Mouse (Mus musculus) megakaryocyte, adult 5-6 weeks (primary cell): ENCODE measurements at regions not wholly inside any gene's neighbourhood (a gene's known extent, or its start where the extent isn't known, plus 50 kb on each side); places are given as distances from the start of the nearest gene placed in this dataset.

Source experiments
- ATAC-seq: 2 replicates; pipeline ENCODE4 v1.8.0; 2016; ENCODE audit warnings: mild to moderate bottlenecking, inconsistent platforms; ENCODE audit not compliant: poor library complexity, severe bottlenecking

DNA sequence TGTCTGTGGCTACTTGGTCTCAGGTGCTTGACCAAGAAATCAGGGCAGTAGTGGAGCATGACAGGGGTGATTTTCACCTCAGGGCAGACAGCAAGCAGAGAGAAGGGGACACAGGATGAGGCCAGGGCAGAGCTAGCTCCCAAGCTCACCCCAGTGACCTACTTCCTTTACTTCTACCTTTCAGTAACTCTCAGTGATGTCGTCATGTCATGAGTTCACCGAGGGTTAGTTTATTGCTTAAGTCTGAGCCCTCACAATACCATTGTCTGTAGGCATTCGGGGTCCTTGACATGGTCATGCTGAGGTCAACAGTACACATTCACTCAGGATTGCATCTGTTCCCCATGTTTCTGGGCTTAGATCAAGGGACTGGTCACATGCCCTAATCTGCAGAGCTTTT lies 108.5 kb downstream of the Cxcl12 start:
- ATAC-seq = no peak

DNA sequence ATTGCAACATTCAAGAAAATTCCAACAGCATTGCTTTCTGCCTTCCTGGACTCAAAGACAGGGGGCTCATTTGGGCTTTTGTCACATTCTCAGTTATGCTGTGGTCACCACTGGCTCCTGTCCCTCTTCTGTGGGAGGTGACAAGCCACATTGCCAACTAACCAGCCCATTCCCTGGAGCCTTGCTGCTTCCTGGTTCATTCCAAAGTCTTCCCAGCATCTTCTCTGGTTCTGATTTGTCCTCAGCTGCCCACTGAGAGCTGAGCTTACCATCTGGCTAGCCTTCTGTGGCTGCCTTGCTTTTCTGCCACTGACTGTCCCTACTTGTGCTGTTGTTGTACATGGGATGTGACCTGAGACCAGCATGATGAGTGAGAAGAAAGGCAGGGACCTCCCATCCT lies 111.0 kb downstream of the Cxcl12 start:
- no peak for ATAC-seq

DNA sequence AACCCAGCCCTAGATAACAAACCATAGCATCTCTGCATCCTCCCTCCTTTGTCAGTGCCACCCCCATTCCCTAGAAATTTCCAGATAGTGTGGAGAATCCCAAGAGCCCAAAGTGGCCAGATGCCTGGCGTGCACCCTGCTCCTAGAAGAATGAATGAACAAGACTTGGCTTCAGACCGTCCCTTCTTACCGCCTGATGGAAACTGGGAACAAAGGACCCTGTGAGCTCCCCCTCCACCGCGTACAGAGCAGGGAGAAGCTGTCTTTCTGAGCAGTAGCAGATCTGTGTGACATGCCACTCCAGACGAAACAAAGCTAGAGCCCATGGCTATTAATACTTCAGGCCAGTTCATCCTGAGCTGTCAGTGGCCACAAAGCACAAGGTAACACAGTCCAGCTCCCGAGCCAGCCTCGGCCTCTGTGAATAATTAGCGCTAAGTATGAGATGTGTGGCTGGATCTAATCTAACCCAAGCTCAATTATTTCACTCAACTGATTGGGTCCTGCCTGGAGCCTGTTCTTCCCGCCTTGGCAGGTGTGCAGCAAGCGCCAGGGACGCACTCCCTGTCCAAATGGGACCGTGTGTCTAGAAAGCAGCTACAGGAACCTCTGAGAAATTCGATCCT lies 111.6 kb downstream of the Cxcl12 start:
- ATAC-seq = no peak

DNA sequence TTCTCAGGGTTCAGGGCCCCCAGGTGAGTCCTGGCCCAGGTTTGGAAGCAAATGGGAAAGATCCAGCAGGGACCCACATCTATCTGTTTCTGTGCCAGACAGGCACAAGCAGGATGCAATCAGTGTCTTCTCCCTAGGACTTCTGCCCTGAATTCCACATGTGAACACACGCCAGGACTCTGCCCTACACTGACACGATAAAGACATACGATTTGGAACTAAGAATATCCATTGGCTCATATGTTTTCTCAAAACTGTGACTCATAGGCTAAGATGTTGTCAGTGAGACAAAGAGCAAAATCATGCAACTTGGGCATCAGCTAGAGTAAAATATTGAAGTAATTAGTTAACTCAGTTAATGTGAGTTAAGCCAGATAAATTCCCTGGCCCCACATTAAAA lies 112.6 kb downstream of the Cxcl12 start:
- ATAC-seq = no peak

DNA sequence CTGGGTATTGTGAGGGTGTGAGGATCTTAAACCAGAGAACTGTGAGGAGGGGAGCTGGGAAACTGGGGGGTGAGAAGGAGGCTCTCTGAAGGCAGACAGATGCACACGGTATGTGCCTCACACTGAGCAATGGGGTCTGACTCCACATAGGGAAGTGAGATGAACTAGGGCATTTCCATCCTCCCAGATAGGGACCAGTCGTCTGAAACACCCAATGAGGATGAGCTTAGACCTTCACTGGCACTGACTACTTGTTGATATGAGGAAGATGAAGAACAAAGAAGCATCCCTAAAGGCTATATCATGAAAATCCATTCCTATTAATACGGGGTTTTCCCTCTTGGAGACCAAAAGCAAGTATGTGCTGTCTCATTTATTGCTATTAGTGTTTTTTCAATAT lies 115.3 kb downstream of the Cxcl12 start:
- no peak for ATAC-seq

DNA sequence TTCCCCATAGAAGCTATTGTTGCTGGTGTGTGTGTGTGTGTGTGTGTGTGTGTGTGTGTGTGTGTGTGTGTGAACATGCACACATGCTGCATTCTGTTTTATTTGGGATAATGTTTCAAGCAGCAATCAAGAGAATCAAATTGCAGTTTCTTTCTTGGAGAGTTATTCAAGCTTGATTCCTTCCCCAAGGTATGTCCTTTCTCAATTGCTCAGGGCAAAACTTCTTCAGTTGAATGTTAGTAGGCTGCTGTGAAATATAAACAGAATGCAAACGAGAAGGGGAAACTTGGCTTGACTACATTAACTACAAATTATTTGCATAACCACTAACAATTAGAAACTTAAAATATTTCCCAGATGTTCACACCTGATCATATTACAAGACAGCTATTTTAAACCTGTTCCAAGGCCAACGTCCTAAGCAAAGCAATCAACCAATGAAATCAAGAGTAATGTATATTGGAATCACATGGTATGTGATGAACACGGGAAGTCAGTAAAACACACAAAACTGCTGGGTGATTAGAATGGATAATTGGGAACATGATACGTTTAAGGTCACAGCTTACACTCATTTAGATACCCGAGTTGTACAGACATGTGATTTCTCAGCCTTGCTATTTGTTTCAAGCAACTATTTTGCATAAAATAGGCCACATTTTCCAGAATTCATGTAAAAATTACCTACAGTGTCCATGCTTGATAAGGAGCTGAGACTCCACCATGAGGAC lies 116.2 kb downstream of the Cxcl12 start:
- ATAC-seq = no peak

DNA sequence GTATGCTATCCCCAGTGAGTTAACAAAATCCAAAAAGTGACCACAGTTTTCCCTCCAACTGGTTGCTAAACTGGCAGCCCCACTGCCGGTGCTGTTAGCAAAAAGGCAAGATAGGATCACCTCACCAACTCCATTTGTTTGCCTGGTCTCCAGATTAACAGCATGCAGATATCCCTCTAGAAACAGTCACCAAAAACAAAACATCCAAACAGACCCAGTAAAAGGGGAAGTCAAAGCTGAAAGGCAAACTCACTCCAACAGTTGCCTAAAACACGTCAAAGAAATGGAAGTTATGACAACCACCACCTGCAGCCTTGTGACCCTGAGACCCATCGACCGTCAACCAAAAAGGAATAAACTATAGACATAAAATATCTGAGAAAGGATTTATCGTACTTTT lies 119.1 kb downstream of the Cxcl12 start:
- ATAC-seq = no peak

DNA sequence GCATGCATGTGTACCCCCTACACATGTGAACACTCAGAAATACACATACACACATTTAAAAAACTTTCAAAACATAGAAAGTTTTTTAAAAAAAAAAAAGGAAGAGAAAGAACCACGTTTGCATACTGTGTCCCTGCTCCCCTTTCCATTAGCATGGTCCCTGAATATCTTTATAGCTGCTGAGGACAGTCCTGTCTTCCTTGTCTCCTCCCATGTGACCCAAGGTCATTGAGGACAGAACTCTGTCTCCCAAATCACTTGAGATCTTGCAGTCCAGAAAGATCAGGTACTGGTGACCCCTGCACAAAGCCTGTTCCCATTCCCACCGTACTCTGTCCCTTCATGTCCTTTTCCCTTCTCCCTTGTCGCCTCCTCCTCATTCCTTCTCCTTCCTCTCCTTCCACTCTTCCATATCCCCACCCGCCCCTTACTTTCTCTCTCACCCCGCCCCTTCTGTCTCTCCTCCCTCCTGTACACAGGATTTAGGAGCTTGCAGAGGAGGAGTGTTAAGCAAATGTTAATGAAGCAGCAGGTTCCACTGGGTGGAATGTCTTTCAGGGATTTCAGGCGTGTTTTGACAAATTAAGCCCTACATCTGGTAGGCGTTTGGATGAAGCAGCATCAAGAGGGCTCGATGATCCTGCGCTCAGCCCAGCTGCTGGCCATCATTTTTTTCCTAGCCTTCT lies 125.6 kb downstream of the Cxcl12 start:
- ATAC-seq = no peak

DNA sequence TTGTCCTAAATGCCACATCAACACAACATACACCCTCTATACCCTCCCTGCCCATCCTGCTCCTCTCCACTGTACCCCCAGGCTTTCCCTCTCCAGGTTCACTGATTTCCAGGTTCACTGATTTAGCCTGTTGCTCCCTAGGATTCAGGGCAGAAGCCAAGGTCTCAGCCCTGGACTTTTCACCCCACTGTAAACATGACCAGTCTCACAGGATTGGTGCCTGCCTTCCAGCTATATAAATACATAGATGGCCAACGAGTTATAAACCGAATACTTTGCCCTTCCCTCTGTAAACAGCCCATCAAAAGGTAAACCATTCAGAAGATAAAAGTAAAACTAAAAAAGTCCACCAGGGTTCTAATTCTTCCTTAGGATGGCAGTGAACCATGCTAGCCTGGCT lies 129.6 kb downstream of the Cxcl12 start:
- no peak for ATAC-seq

DNA sequence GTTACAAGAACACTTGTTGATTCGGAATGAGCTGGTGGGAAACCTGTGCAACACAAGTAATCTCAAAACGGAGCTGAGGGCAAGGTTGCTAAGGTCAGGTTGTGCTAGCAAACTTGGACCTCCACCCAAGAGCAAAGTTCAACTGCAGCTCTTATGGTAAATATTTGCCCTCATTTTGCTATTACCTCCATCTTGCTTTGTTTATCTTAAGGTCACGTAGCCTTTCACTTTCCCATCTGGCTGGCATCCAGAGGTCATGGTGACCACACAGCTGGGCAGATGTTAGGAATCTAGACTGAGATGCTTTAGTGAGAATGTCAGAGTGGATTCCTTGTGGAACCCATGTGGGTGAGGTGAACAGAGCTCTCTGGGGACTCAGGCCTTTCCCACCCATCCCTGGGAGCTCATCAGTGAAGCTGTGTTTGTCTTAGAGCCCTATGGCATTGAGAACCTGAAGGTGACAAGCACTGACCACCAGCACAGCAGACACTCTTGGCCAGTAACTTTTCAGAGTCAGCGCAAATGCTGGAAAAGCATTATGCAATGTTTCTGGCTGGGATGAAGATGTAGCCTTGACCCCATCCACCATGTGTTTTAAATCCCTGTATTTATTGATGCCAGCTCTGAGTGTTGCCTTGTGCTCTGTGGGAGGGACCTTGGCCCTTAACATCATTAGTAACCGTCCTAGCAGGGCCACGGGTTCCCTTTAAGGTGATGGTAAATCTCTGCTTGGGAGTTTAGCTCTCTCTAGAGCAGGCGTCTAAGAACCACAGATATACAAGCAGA lies 131.4 kb downstream of the Cxcl12 start:
- no peak for ATAC-seq

DNA sequence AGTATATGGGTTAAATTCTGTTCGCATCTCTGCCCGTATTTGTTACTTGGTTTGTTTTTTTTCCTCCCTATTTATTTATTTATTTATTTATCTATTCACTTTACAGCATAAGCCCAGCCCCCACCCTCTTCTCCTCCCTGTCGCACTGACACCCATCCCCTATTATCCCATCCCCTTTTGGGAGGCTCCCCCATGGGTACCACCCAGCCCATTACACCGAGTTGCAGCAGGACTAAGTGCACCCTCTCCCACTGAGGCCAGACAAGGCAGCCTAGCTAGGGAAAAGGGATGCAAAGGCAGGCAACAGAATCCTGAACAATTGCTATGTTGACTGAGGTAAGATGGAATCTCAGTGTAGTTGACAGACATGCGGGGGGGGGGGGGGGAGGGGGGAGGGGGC lies 135.0 kb downstream of the Cxcl12 start:
- ATAC-seq = no peak

DNA sequence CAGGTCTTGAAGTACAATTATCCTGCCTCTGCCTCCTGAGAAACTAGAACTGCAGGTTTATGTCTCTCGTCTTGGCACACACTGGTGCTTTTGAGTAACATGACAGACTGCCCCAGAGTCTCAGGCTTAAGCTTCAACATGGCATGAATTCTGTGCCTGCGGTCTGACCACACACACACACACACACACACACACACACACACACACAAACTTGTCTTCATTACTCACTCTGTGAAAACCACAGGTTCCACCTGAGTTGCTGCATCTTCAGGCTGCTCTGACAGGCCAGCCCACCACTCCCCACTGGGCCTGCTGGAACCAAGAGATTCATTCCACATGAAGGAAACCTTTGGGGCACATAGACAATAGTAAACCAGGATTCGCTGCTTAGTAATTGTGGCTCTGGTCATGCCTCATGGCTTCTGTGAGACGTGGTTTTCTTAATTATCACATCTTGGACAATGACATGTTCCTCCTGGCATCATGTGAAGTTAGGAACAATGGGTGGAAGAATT lies 137.5 kb downstream of the Cxcl12 start:
- ATAC-seq = no peak

DNA sequence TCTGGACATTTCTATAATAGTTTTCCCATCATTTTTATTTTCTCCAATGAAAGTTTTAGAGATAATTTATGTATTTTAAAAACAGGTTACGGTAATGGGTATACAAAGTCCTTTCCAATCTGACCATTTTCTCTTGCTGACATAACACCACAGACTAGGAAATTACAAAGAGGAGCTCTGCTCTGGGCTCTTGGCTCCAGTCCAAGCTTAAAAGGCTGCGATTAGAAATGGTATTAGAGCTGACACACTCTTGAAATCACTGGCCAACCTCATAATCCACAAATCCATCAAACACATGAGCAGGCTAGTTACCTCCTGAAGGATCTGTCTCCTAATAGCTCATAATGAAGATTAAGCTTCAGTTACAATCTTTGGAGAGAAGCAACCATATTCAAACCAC lies 140.3 kb downstream of the Cxcl12 start:
- ATAC-seq = no peak

DNA sequence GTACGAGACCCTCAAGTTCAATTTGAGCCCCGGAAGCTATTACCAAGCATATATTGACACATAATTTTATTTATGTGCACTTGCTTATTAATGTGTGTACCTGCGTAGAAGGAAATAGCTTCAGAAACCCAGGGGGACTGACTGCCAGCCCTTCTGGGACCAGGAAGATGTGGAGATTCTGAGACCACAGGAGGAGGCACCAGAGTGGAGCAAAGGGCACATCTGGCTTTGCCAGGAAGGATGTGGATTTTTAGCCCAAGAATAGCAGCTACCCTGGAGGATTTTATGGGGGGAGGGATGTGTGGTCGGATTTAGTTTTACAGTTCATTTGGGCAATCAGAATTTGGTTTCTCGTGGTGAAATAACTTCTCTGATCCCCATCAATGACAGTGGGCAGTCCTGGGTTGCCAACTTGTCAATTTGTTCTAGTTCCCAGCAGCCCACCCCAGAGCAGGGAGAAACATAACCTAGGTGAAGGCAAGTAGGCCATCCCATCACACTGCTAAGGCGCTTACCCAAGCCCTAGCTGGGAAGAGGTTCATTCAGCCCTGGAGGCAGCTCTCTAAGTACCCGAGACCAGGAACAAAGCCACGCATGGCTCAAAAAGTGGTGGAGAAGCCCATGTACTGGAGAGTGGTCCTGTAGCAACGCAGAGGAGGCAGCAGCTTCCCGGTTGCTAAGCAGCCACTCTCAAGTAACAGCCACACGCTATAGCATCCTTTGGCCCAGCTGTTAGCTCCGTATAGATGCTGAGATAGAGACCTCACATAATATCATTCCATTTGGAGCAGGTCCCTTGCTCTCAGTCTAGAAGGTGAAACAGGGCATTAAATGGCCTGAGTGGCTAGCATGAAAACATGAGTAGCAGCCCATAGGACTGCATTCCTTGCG lies 144.8 kb downstream of the Cxcl12 start:
- ATAC-seq = no peak

DNA sequence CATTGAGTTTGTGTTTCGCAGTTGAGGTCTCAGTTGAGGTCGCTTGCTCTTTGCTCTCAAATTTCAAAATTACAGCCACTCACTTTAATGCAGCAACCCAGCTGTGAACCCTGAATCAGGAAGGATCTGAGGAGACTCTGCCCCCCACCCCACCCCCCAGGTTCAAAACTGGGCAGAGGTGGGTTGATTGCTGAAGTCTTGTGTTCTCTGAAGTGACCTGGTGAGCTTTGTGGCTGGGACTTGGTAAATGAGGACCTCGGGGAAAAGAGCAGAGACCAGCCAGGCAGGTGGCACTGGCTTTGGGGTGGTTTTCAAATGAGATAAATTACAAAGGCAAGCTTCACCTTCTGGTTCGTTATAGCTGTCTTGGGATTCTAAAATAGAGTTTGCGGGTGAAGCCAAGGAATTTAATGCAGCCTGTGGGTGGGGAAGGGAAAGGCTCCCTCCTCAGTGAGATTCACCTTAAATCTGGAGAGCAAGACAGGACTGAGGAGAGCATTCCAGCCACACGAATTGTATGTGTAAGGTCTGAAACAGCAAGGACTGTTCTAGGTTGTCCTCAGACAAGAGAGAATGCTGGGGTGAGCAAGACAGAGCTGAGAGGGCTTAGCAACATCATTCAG lies 145.7 kb downstream of the Cxcl12 start:
- ATAC-seq = no peak

DNA sequence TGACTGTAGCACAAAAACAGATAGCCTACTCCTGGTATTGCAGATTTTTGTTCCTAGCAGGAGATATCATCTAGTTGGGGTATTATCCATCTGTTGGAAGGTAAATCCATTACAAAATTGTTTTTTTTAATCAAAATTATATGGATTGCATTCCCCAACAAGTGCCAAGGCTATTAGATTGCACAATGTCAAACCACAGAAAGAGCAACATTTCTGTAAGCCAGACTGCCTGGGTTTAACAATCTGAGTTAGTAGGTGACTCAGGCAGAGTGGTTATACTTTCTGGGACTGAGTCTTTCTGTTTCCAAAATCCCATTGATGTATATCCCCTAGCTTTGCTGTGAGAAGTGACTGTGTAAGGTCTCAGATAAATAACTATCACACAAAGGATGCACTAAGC lies 155.0 kb downstream of the Cxcl12 start:
- ATAC-seq = no peak

DNA sequence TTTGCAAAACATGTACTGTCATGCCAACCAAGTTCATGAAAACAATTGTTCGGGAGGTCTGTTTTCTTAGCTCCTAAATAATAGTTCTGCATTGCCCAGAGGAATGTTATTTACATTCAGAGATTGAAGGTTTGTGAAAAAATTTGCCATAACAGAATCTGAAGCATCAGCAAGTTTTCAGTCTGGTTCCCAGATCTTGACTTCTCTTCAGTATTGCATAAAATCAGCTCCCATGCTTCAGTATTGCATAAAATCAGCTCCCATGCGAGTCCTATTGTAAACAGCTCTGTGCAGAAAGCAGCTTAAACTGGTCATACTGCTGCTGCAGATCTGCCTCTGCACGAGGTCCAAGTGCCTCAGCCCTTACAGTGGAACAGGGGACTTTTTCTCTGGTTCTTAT lies 155.5 kb downstream of the Cxcl12 start:
- ATAC-seq = no peak

DNA sequence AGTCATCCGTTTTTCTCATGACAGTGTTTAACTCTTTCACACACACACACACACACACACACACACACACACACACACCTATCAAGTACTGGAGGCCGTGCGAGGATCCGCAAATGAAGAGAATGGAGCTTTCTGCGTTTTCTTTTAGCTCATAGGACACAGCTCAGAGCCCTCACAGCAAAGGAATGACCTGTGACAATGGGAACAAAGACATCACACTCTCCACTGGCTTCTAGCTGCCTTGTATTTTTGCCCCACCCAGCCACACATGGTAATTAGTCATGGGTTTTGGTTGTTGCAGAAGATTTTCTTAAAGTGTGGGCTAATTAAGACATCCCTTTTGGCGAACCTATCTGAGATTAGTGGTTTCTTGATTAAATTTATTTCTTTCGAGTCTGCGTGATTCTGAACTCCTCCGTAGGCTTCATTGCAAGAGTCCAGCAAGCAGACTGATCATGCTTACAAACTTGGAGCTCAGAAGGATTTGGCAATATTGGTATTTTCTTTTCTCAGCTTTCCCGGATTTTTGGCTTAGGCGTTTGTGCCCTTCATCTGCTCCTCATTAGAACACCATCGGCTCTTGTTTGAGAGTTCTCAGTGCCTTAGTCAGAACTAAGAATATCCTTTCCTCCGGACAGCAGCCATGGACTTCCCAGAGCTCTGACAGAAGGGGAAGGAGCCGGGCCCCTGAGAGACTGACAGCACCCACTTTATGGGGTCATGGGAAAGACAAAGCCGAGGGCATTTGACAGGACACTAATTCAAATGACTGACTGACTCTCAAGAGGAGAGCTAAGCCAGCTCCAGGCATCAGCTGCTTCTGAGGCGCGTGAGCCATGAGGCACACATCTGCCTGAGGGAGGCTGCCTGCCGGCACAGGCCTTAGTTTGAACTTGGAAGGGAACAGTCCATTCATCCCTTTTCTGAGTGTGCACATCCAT lies 158.8 kb downstream of the Cxcl12 start:
- ATAC-seq = no peak
